Mouse (Mus musculus) common myeloid progenitor, adult 5-6 weeks (primary cell): ENCODE measurements around the gene Mical2. TPM values are rescaled to one million over a fixed set of nuclear protein-coding genes. Genes with fewer than 3 reads are reported as not detected.

ENCODE experiments used
- ATAC-seq: replicated peaks from 2 replicates; pipeline ENCODE4 v1.8.0; 2016; ENCODE audit warnings: low read depth, mild to moderate bottlenecking, moderate TSS enrichment, inconsistent platforms; ENCODE audit not compliant: poor library complexity, severe bottlenecking
- total RNA-seq: library from RNA; stranded (forward); fragments of 200-1000, 187-1606 nt; gene quantifications from 2 replicates; pipeline ENCODE4 v1.2.3, GENCODE M21; 2017

Gene Mical2
- total RNA-seq, 1 experiment from 2014 or later, result 1.6 TPM

- no peak for ATAC-seq
Measured at GRCm38 (mm10) chr7:112300141-112300540, 74.5 kb downstream of the Mical2 start.

- ATAC-seq, result no peak
Measured at GRCm38 (mm10) chr7:112301052-112301451, 75.4 kb downstream of the Mical2 start.

- no peak for ATAC-seq
Measured at GRCm38 (mm10) chr7:112304382-112304781, 78.7 kb downstream of the Mical2 start.

GRCm38 (mm10) chr7:112309289-112310016, 83.8 kb downstream of the Mical2 start:
- ATAC-seq, result no peak

GRCm38 (mm10) chr7:112310017-112310360, 84.3 kb downstream of the Mical2 start:
- ATAC-seq, result no peak

- no peak for ATAC-seq
Measured at GRCm38 (mm10) chr7:112313211-112313610, 87.6 kb downstream of the Mical2 start.

GRCm38 (mm10) chr7:112313670-112314069, 88.0 kb downstream of the Mical2 start:
- no peak for ATAC-seq

GRCm38 (mm10) chr7:112316239-112316638, 90.6 kb downstream of the Mical2 start:
- no peak for ATAC-seq

- no peak for ATAC-seq
Measured at GRCm38 (mm10) chr7:112317491-112317890, 91.8 kb downstream of the Mical2 start.

GRCm38 (mm10) chr7:112318306-112318705, 92.7 kb downstream of the Mical2 start:
- ATAC-seq, result no peak

- no peak for ATAC-seq
Measured at GRCm38 (mm10) chr7:112319419-112319818, 93.8 kb downstream of the Mical2 start.

GRCm38 (mm10) chr7:112320052-112320730, 94.5 kb downstream of the Mical2 start:
- 0 out of 2 replicates have a peak, but pooled peaks have one; percentile 8 for ATAC-seq

GRCm38 (mm10) chr7:112321798-112322794, 96.4 kb downstream of the Mical2 start:
- ATAC-seq, result peak; percentile 81

- ATAC-seq, result no peak
Measured at GRCm38 (mm10) chr7:112324577-112324976, 98.9 kb downstream of the Mical2 start.

GRCm38 (mm10) chr7:112326852-112327251, 101.2 kb downstream of the Mical2 start:
- ATAC-seq, result no peak

GRCm38 (mm10) chr7:112328969-112329368, 103.3 kb downstream of the Mical2 start:
- peak; percentile 58; the same call in 1 of the 2 replicates for ATAC-seq

GRCm38 (mm10) chr7:112329496-112329895, 103.8 kb downstream of the Mical2 start:
- ATAC-seq, result no peak

- no peak for ATAC-seq
Measured at GRCm38 (mm10) chr7:112330935-112331334, 105.3 kb downstream of the Mical2 start.

- no peak for ATAC-seq
Measured at GRCm38 (mm10) chr7:112331804-112332203, 106.1 kb downstream of the Mical2 start.

- ATAC-seq, result no peak
Measured at GRCm38 (mm10) chr7:112332426-112332825, 106.8 kb downstream of the Mical2 start.
